Mouse (Mus musculus): ENCODE measurements around the gene Lhb.

GRCm38 (mm10) chr7:45435038-45435437 lies 14.4 kb downstream of the Lhb start:
- TF ChIP-seq CTCF (IDR thresholded peaks at IDR 0.05; ENCODE audit: extremely low read depth, insufficient read depth, insufficient read length, insufficient replicate concordance), result no peak
- no peak for TF ChIP-seq POLR2A (IDR thresholded peaks at IDR 0.05; ENCODE audit: low read depth, low read length)
